Mouse (Mus musculus): Measurements from ENCODE around the gene Cdh13.

DNA sequence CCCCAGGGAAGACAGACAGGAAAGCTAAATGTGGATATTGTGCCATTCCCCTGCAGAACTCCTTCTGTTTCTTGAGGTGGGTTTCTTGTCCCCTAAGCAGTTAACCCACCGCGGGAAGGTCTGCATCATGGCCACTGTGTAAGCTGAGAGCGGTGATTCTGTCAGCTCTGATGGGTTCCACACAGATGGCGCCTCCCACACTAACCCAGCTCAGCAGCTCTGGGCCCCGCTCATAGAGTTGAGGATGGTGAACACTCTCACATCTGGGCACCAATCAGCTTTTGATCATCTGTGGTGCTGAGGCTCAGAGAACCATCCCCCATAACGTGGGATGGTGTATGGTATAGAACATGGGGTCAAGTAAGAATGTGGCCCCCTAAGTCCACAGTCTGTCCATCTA, 735.1 kb downstream of the Cdh13 start:
- TF ChIP-seq EP300 (optimal IDR thresholded peaks at IDR 0.05) (no peak), CTCF (IDR thresholded peaks at IDR 0.05; ENCODE audit: low read depth) (no peak)

Measured in stomach, postnatal 0 days (tissue).